Mouse (Mus musculus) embryonic fibroblast, embryonic 13.5 days (primary cell): ENCODE results near the gene Mcpt8.

ENCODE experiments used
- CTCF ChIP-seq: IDR thresholded peaks from 2 replicates; pipeline ENCODE4 v1.5.1; 2011; ENCODE audit warnings: mild to moderate bottlenecking, control low read depth, low read length, moderate library complexity, borderline replicate concordance; ENCODE audit not compliant: insufficient read depth
- POLR2A ChIP-seq: IDR thresholded peaks from 2 replicates; pipeline ENCODE4 v1.6.1; 2011; ENCODE audit warnings: low read depth, mild to moderate bottlenecking, control low read depth, low read length, moderate library complexity

- TF ChIP-seq CTCF (no peak), POLR2A (no peak)
These were observed 50.6 kb downstream of the Mcpt8 start for GRCm38 (mm10) chr14:56034433-56034832.
